Mouse (Mus musculus) forebrain, embryonic 14.5 days (tissue): ENCODE measurements at regions not wholly inside any gene's neighbourhood (a gene's known extent, or its start where the extent isn't known, plus 50 kb on each side); places are given as distances from the start of the nearest gene placed in this dataset.
A peak's percentile ranks its signal among the peaks of the same experiment; 100 is the strongest.

Source experiments
- ATAC-seq: fragments of 200-750 bp; cut with Nextera tagmentation; 2 replicates; pipeline ENCODE4 v1.8.0; 2017; ENCODE audit warnings: mild to moderate bottlenecking, moderate library complexity
- DNase-seq: peaks from one replicate; pipeline ENCODE4 v3.0.0-alpha.2; 2015; ENCODE audit warnings: low spot score
- H3K27ac ChIP-seq: fragments of 300-500 bp; sonication (generic); 2 replicates; pipeline ENCODE4 v1.5.1; 2014; ENCODE audit warnings: low read depth, mild to moderate bottlenecking, control low read depth, low read length, moderate library complexity
- H3K27me3 ChIP-seq: fragments of 300-500 bp; sonication (generic); replicated peaks from 2 replicates; pipeline ENCODE4 v1.6.1; 2014; ENCODE audit warnings: low read length, control low read depth, mixed read lengths; ENCODE audit not compliant: control insufficient read depth, insufficient read depth
- H3K36me3 ChIP-seq: fragments of 300-500 bp; sonication (generic); 2 replicates; pipeline ENCODE4 v1.6.1; 2014; ENCODE audit warnings: low read length, control low read depth; ENCODE audit not compliant: control insufficient read depth, insufficient read depth
- H3K4me1 ChIP-seq: fragments of 300-500 bp; sonication (generic); 2 replicates; pipeline ENCODE4 v1.6.1; 2014; ENCODE audit warnings: antibody characterized with exemption, low read length, control low read depth; ENCODE audit not compliant: control insufficient read depth, insufficient read depth
- H3K4me2 ChIP-seq: fragments of 300-500 bp; sonication (generic); 2 replicates; pipeline ENCODE4 v1.6.1; 2014; ENCODE audit warnings: mild to moderate bottlenecking, control low read depth, low read length
- H3K4me3 ChIP-seq: fragments of 300-500 bp; sonication (generic); 2 replicates; pipeline ENCODE4 v1.5.1; 2014; ENCODE audit warnings: low read depth, low read length, control low read depth
- H3K9ac ChIP-seq: fragments of 300-500 bp; sonication (generic); 2 replicates; pipeline ENCODE4 v1.6.1; 2014; ENCODE audit warnings: mild to moderate bottlenecking, low read length, control low read depth, moderate library complexity
- H3K9me3 ChIP-seq: fragments of 300-500 bp; sonication (generic); replicated peaks from 2 replicates; pipeline ENCODE4 v1.6.1; 2016; ENCODE audit warnings: low read length, control low read depth, mixed read lengths; ENCODE audit not compliant: control insufficient read depth
- WGBS: fragments of 180-500 bp; shearing (Covaris S2); extraction: QIAGEN DNeasy Blood & Tissue Kit; methylation state at CpG from one replicate; pipeline ENCODE4 v1.1.7; 2014; 5-methylcytosine and 5-hydroxymethylcytosine counted together

DNA sequence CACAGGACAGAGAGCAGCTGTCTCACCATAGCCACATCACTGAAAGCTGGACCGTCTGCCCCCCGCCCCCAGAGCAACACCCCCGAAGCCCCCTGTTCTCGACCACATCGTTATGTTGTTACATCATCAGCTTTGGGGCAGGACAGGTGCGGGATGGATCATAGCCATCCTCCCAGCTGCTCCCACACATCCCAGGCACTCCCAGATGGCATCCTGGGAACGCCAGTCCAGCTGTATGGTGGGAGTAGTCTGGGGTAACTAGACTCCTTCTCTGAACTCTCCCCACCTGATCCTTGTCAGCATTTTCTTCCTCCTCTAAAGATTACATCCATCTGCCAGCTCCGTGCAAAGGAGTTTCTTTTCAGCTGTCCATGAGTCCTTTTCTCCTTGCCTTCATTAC, 59.0 kb upstream of the Btrc start:
- no peak overlapping the region for H3K4me3 ChIP-seq
- H3K36me3 ChIP-seq, result no peaks in the 10 kb centered on the region
- DNase-seq (no peak), ATAC-seq (no peak)
- 10% methylated on average over 8 of the region's 8 CpGs for WGBS
- H3K4me2 ChIP-seq, result no peak overlapping the region
- H3K4me1 ChIP-seq, result peaks cover 17% of the 10 kb centered on the region
- no peaks in the 10 kb centered on the region for H3K9me3 ChIP-seq
- peaks cover 31% of the 10 kb centered on the region for H3K27me3 ChIP-seq
- H3K9ac ChIP-seq, result no peak overlapping the region
- no peak overlapping the region for H3K27ac ChIP-seq

DNA sequence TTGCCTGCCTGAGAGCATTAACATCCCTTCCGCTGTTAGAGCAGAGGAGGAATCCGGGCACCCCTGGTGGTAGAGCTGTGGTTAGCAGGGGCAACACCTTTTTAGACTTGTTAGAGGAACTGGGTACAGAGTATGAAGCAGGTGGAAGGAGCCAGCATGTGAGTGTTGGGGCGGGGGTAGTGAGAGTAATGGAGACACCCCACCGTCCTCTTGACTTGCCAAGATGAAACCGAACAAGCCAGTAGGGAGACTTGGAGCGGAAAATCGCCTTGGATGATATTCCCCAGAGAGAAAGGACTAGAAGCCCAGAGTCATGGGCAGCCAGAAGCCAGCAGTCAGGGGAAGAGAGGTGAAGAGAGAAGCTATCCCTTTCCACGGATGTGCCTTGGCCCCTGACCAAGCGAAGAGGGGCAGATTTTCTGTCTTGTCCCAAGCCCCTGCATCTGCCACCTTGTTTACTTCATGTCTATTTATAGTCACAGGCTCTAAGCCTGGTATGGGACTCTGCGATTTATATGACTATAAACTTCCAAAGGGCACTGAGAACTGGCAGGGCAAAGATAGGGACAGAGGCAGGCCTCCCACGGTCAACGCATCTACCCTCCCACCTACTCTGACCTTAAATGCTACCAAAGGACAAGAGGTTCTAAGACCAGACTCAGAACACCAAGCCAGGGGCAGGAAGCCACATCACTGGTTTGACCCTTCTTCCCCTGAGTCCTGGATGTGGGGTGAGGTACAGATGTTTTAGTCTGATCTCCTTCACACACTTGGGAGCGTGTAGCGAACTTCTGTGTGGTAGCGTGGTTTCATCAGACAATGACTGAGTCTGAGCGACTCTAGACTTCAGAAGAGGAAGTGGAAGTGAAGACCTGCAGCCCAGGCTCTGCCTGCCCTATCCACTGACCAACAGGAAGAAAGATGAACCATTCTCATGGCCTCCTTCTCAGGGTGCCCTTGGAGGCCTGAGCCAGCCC, 55.9 kb upstream of the Btrc start:
- Histone ChIP-seq H3K4me3 (no peak overlapping the region), H3K27me3 (peaks cover 29% of the 10 kb centered on the region), H3K4me1 (peaks cover 26% of the 10 kb centered on the region), H3K9ac (no peak overlapping the region), H3K36me3 (no peaks in the 10 kb centered on the region), H3K27ac (no peak overlapping the region), H3K9me3 (no peaks in the 10 kb centered on the region), H3K4me2 (no peak overlapping the region)
- WGBS, result 57% methylated on average over 16 of the region's 16 CpGs
- DNase-seq (no peak), ATAC-seq (no peak)

DNA sequence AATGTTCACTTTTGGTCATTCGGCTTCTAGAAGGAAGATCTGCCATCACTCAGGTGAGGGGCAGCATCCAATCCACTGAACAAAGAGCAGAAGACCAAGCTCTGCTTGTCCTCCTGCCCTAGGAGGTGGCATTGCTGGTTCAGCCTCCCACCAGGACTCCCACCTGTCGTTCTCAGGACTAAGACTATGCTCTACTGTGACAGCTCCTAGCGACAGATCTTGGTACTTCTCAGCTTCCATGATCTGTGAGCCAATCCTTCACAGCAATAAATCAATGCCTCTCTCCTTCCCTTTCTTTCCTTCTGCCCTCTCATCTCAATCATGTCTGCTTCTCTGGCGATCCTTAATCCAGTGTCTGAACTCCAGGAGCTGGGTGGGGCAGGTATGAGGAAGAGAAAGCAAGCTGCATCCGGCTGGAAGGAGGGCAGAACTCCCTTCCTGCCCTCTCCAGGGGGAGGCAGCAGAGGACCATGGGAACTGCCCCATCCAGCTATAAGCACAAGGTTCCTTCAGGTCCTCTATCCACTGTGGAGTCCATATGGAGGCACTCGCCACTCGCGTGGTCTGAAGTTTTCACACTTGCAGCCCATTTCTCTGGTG, 54.8 kb upstream of the Btrc start:
- no peaks in the 10 kb centered on the region for H3K9me3 ChIP-seq
- no peak overlapping the region for H3K4me2 ChIP-seq
- ATAC-seq (no peak), DNase-seq (no peak)
- H3K4me3 ChIP-seq, result no peak overlapping the region
- 70% methylated on average over 8 of the region's 8 CpGs for WGBS
- peaks cover 27% of the 10 kb centered on the region for H3K4me1 ChIP-seq
- no peak overlapping the region for H3K27ac ChIP-seq
- H3K36me3 ChIP-seq, result no peaks in the 10 kb centered on the region
- no peak overlapping the region for H3K9ac ChIP-seq
- peaks cover 19% of the 10 kb centered on the region for H3K27me3 ChIP-seq

GRCm38 (mm10) chr19:45310291-45310881, 53.1 kb upstream of the Btrc start:
- H3K9me3 ChIP-seq, result no peaks in the 10 kb centered on the region
- WGBS, result 35% methylated on average over 5 of the region's 5 CpGs
- peaks cover 23% of the 10 kb centered on the region for H3K4me1 ChIP-seq
- peak overlapping the region; percentile 46 for H3K4me2 ChIP-seq
- H3K36me3 ChIP-seq, result no peaks in the 10 kb centered on the region
- peak; percentile 1; the same call in 1 of the 2 replicates for ATAC-seq
- H3K4me3 ChIP-seq, result 0 out of 2 replicates have a peak overlapping the region, but pooled peaks have one; percentile 8
- DNase-seq, result no peak
- peak overlapping the region; percentile 85 for H3K27ac ChIP-seq
- peak overlapping the region; percentile 26; the same call in 1 of the 2 replicates for H3K9ac ChIP-seq
- H3K27me3 ChIP-seq, result peaks cover 7% of the 10 kb centered on the region

GRCm38 (mm10) chr19:45310944-45311603, 52.5 kb upstream of the Btrc start:
- ATAC-seq, result peak; percentile 70
- H3K4me1 ChIP-seq, result peaks cover 23% of the 10 kb centered on the region
- DNase-seq, result peak; percentile 73
- H3K9ac ChIP-seq, result peak overlapping the region; percentile 26
- H3K27me3 ChIP-seq, result peaks cover 3% of the 10 kb centered on the region
- H3K4me3 ChIP-seq, result peak overlapping the region; percentile 8; the same call in 1 of the 2 replicates
- no peaks in the 10 kb centered on the region for H3K36me3 ChIP-seq
- 14% methylated on average over 15 of the region's 15 CpGs for WGBS
- peak overlapping the region; percentile 85 for H3K27ac ChIP-seq
- H3K9me3 ChIP-seq, result no peaks in the 10 kb centered on the region
- peak overlapping the region; percentile 46 for H3K4me2 ChIP-seq

DNA sequence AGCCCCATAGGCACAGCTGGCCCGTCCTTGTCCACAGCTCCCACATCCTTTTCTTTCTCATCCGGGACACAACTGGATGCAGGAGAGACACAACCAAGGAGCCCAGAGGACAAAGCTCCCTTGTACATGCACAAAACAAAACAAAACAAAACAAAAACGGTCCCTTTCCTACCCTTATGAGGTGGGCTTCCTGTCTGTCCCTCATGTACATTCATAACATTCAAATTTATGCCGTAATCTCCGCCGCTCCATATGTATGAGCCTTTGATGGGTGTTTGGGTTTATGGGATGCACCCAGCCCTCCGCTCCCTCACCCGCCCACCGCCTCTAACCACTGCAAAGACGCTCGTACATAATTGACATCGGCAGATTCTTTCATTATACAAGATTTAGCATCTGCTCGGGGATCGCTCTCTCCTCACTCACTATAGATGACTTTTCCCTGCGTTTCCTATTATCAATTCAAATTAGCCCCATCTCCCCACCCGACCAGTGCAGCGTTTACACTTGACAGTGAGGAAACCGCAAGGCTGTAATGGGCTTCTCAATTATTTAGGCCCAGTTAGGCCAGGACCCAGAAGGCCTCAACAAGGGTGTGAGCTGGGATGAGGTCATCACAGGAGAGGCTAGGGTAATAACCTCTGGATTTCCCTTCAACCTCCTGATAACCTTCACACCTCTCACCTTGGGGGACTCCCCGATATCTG, 51.5 kb upstream of the Btrc start:
- Histone ChIP-seq H3K9ac (peak overlapping the region; percentile 32), H3K4me2 (peak overlapping the region; percentile 46), H3K4me3 (no peak overlapping the region), H3K36me3 (no peaks in the 10 kb centered on the region), H3K4me1 (peaks cover 23% of the 10 kb centered on the region), H3K9me3 (no peaks in the 10 kb centered on the region), H3K27me3 (no peaks in the 10 kb centered on the region), H3K27ac (peak overlapping the region; percentile 85)
- DNase-seq (peak; percentile 78), ATAC-seq (peak; percentile 84)
- 36% methylated on average over 19 of the region's 19 CpGs for WGBS

DNA sequence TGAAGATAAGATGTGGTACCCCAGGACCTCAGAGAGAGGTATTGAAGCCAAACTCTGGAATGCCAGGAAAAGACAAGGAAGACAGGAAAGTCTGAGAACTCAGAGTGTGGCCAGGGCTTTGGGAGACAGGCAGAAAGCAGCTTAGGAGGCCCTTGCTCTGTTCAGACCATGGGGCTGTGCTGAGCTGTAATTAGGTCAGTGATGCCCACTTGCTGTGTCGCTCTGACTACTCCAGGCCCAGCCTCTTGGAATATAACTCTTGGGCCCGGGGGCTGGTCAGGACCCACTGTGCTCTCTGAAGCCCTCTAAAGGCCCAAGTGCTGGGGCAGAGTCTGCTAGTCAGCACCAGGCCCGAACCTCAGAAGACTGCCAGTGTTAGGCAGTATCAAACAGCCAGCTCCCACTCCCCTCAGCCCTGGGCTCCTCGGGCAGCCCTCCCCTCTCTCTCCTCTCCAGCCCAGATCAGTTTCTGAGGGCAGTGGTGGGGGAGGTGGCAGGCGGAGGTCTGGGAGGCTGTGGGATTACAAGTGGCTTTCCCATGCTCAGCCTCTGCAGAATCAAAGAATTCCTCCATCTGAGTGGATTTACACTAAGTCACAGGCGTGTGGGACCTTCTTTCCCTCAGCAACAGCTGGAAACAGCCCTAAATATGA, 50.7 kb upstream of the Btrc start:
- no peaks in the 10 kb centered on the region for H3K27me3 ChIP-seq
- DNase-seq (no peak), ATAC-seq (no peak)
- H3K9ac ChIP-seq, result no peak overlapping the region
- WGBS, result 9% methylated on average over 6 of the region's 6 CpGs
- no peaks in the 10 kb centered on the region for H3K9me3 ChIP-seq
- H3K27ac ChIP-seq, result peak overlapping the region; percentile 74
- H3K4me1 ChIP-seq, result peaks cover 23% of the 10 kb centered on the region
- no peaks in the 10 kb centered on the region for H3K36me3 ChIP-seq
- no peak overlapping the region for H3K4me2 ChIP-seq
- no peak overlapping the region for H3K4me3 ChIP-seq
